Mouse (Mus musculus) ES-E14 (cell line): ENCODE measurements around the gene Agtr1a. TPM values are rescaled to one million over a fixed set of nuclear protein-coding genes. Genes with fewer than 3 reads are reported as not detected.

ENCODE experiments used
- DNase-seq: peaks from one replicate; pipeline ENCODE4 v3.0.0-alpha.2; 2013; ENCODE audit warnings: low read depth, low spot score
- H3K27ac ChIP-seq: 2 replicates; pipeline ENCODE4 v1.5.1; 2012; ENCODE audit warnings: low read depth, mild to moderate bottlenecking, low read length, moderate library complexity, mixed read lengths; ENCODE audit not compliant: poor library complexity, insufficient read depth, severe bottlenecking
- H3K36me3 ChIP-seq: 2 replicates; pipeline ENCODE4 v1.6.1; 2012; ENCODE audit warnings: mild to moderate bottlenecking, low read length, moderate library complexity, mixed read lengths; ENCODE audit not compliant: control insufficient read depth, poor library complexity, insufficient read depth, severe bottlenecking
- H3K4me1 ChIP-seq, 2 experiments: fragments of 150-350 bp in 1 of 2; sonication (generic) in 1 of 2; 2 replicates each; pipeline ENCODE4 v1.6.1; 2012; ENCODE audit warnings: low read length in 2 of 2, mild to moderate bottlenecking in 1 of 2, mixed read lengths in 1 of 2; ENCODE audit not compliant: control insufficient read depth in 2 of 2, insufficient read depth in 2 of 2, poor library complexity in 1 of 2
- H3K4me3 ChIP-seq, 2 experiments: fragments of 150-350 bp in 1 of 2; sonication (generic) in 1 of 2; 2 replicates each; pipeline ENCODE4 v1.5.1; 2012; ENCODE audit warnings: low read length in 2 of 2, low read depth in 1 of 2, mild to moderate bottlenecking in 1 of 2, mixed read lengths in 1 of 2; ENCODE audit not compliant: insufficient read depth in 1 of 2, poor library complexity in 1 of 2, severe bottlenecking in 1 of 2
- H3K9ac ChIP-seq: 2 replicates; pipeline ENCODE4 v1.6.1; 2012; ENCODE audit warnings: low read depth, mild to moderate bottlenecking, low read length, mixed read lengths; ENCODE audit not compliant: poor library complexity, insufficient read depth, severe bottlenecking
- H3K9me3 ChIP-seq: fragments of 150-350 bp; sonication (generic); 2 replicates; pipeline ENCODE4 v1.6.1; 2012; ENCODE audit warnings: low read depth, mild to moderate bottlenecking, low read length; ENCODE audit not compliant: control insufficient read depth, insufficient read depth
- CHD2 ChIP-seq: IDR thresholded peaks from 2 replicates; pipeline ENCODE4 v1.6.1; 2014; ENCODE audit warnings: mild to moderate bottlenecking, low read depth, low read length, inconsistent platforms
- HCFC1 ChIP-seq: IDR thresholded peaks from 2 replicates; pipeline ENCODE4 v1.6.1; 2012; ENCODE audit warnings: low read length, inconsistent platforms, borderline replicate concordance; ENCODE audit not compliant: insufficient read depth
- MAFK ChIP-seq: IDR thresholded peaks from 2 replicates; pipeline ENCODE4 v1.6.1; 2014; ENCODE audit warnings: mild to moderate bottlenecking, low read depth, low read length, inconsistent platforms; ENCODE audit not compliant: insufficient read depth
- ZC3H11A ChIP-seq: IDR thresholded peaks from 2 replicates; pipeline ENCODE4 v1.6.1; 2012; ENCODE audit warnings: low read depth, mild to moderate bottlenecking, inconsistent platforms, low read length, borderline replicate concordance
- ZNF384 ChIP-seq: IDR thresholded peaks from 2 replicates; pipeline ENCODE4 v1.6.1; 2012; ENCODE audit warnings: low read depth, low read length, inconsistent platforms
- in situ Hi-C, 2 experiments: fragments of 600-800 bp; cut with MboI; formaldehyde crosslinking; loops; one replicate each; pipeline ENCODE4 v1.15.1; 2025; ENCODE audit warnings: low sequenced_read_pairs in 2 of 2, inconsistent platforms in 1 of 2; ENCODE audit not compliant: unreplicated experiment in 2 of 2
- total RNA-seq: library from RNA; depleted of rRNA; stranded (reverse); fragments of 300-350 nt; gene quantifications from 2 replicates; pipeline ENCODE4 v1.2.3, GENCODE M21; 2012

The Agtr1a gene
- total RNA-seq, 1 experiment, result 0.45 TPM

DNA sequence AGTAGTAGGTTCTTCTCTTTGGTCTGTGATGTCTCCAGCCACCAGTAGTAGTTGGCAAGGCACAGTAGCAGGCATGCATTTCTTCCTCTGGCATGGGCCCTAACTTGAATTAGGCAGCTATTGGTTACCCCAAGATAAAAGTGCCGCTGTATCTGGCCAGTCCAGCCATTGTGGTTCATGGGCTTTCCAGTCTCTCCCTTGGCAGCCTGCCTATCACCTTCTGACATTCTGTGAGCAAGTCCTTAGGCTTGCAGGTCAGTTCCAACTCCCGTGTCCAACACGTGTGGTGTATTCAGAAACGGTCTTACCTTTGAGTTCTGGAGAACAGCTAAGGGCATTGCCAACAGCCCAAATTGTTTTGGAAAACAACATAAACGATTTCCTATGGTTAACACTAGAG, 3.7 kb upstream of the Agtr1a start:
- H3K4me1 ChIP-seq, result no peaks in the 10 kb centered on the region
- H3K36me3 ChIP-seq, result no peaks in the 10 kb centered on the region
- DNase-seq, result no peak
- TF ChIP-seq MAFK (no peak), HCFC1 (no peak), CHD2 (no peak), ZC3H11A (no peak), ZNF384 (no peak)
- H3K9me3 ChIP-seq, result no peaks in the 10 kb centered on the region
- H3K9ac ChIP-seq, result no peak overlapping the region
- no peak overlapping the region for H3K4me3 ChIP-seq
- in situ Hi-C loops, result no loop called here
- no peak overlapping the region for H3K27ac ChIP-seq

DNA sequence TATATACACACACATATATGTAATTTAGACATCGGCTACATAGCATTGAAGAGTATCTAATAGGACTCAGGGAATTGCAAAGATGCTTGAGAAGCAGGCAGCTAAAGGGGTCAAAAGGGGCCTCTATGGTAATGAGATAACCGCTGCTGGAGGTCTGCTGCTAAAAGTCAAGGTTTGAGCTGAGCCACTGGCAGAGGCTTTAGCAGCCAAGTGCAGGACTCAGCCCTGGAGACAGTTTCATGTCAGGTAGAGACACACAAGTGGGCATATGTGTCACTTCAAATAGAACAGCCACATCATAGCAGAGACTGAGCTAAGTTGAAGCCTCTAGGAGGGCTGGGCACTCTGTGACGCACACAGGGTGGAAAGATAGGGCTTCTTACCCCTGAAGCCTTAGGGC, 1.6 kb upstream of the Agtr1a start:
- Histone ChIP-seq H3K9ac (no peak overlapping the region), H3K36me3 (no peaks in the 10 kb centered on the region), H3K4me3 (no peak overlapping the region), H3K4me1 (no peaks in the 10 kb centered on the region), H3K27ac (no peak overlapping the region), H3K9me3 (no peaks in the 10 kb centered on the region)
- in situ Hi-C loops, result no loop called here
- DNase-seq, result no peak
- TF ChIP-seq ZNF384, result no peak
- no peak for TF ChIP-seq CHD2
- no peak for TF ChIP-seq ZC3H11A

DNA sequence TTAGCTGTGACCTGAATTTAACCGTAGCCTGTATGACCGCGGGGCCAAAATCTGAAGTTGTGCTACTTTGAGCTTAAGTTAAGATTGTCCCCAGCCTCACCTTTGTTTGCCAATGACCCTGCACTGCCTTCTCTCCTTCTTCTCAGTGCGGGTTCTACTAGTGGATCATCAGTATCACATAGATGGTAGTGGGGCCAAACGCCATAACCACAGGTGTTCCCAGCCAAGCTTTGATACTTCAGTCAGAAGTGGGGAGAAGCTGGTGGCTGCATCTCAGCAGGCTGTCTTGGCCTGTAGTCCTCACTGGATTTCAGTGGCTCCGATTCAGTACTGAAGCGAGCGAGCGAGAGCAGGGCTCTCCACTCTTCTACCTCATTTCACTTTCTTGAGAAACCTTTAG, 672 bp downstream of the Agtr1a start:
- in situ Hi-C loops, result no loop called here
- TF ChIP-seq CHD2 (no peak), HCFC1 (no peak), ZC3H11A (no peak), ZNF384 (no peak), MAFK (no peak)
- Histone ChIP-seq H3K9me3 (no peaks in the 10 kb centered on the region), H3K36me3 (no peaks in the 10 kb centered on the region), H3K9ac (no peak overlapping the region), H3K4me3 (peak overlapping the region; percentile 57 to 85), H3K4me1 (no peaks in the 10 kb centered on the region), H3K27ac (no peak overlapping the region)
- DNase-seq, result no peak

DNA sequence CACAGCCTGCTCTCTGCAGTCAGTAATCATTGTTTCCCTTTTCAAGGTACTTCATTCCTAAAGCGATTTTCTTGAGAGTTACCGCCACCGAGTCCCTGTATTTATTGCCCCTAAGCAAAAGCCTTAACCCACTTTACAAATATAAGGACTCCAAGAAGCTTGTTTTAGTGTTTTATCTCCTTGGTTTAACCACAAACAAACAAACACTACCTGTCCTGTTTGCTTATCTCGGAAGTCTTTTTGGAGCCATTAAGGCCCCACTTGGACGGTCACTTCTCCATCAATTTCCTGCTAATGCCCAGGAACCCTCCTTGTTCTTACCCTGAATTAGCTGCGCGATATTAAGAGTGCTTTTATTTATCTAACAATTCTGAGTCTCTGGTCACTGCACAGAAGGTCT, 1.4 kb downstream of the Agtr1a start:
- H3K4me1 ChIP-seq, result no peaks in the 10 kb centered on the region
- no peak overlapping the region for H3K9ac ChIP-seq
- no peak overlapping the region for H3K27ac ChIP-seq
- DNase-seq, result no peak
- in situ Hi-C loops, result no loop called here
- TF ChIP-seq HCFC1 (no peak), ZC3H11A (no peak), MAFK (no peak), CHD2 (no peak), ZNF384 (no peak)
- H3K9me3 ChIP-seq, result no peaks in the 10 kb centered on the region
- no peaks in the 10 kb centered on the region for H3K36me3 ChIP-seq
- H3K4me3 ChIP-seq, result no peak overlapping the region

DNA sequence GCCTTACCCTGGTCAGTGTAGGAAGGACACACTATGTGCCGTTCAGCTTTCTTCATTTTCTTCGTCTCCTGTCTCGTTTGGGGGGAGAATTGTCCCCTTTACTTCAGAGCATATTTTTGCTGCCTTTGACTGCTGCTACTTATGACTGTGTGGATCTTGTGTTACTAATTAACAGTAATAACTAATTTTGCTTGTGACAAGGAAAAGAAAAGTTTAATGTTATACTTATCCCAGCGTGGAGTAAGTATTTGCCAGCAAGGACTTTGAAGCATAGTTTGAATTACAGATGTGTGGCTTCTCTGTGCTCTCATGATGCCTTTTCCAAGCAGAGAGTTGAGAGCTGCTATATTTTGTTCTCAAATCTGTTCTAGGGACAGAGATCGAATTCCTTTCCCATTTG, 2.3 kb downstream of the Agtr1a start:
- in situ Hi-C loops, result no loop called here
- no peak overlapping the region for H3K9ac ChIP-seq
- H3K4me1 ChIP-seq, result no peaks in the 10 kb centered on the region
- no peaks in the 10 kb centered on the region for H3K36me3 ChIP-seq
- H3K27ac ChIP-seq, result no peak overlapping the region
- no peak for TF ChIP-seq CHD2
- TF ChIP-seq HCFC1, result no peak
- no peak for TF ChIP-seq ZC3H11A
- TF ChIP-seq ZNF384, result no peak
- no peak for TF ChIP-seq MAFK
- H3K4me3 ChIP-seq, result no peak overlapping the region
- H3K9me3 ChIP-seq, result no peaks in the 10 kb centered on the region
- no peak for DNase-seq
